Mouse (Mus musculus): ENCODE results near the gene Sfxn2.

DNA sequence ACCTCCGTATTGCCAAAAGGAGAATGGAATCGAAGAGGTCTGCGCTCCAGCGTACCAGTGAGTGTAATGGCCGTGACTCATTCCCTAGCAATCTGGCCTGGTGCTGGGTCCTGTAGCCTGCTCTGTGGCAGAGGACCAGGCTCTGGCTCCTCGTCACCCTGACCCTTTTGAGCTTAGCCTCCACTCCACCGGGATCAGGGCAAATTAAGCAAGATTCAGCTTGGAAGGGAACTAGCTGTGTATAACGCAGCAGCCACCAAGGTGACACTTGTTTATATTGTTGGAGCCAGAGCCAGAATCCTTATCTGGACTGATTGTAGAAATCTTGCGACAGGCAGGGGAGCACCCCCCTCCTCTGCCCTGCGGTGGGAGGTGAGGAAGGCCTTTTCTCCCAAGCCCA, 55.2 kb downstream of the Sfxn2 start:
- no peak for TF ChIP-seq CTCF (IDR thresholded peaks at IDR 0.05)
- TF ChIP-seq EP300 (IDR thresholded peaks at IDR 0.05) = peak; percentile 42; the same call in 1 of the 2 replicates

Measured in lung, postnatal 0 days (tissue).